In the genomic region with DNA sequence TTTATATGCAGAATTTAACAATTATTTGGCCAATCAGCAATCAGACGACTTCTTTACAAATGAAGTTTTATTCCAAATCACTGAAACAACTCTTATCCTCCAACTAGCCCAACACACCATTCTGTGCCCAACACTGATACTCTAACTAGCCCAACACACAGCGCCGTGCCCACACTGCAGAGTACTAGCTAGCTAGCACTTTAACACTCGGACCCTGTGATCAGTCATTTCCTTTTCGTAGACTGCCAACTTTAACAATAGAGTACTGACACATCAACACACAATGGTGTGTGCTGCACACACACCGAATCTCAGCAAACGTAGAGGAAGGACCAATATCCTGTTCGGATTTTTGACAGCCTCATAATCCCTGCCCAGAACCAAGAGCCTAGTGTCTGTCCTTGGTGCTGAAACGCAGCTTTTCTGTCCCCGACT, we compare ENCODE assay signal across 8 mouse cellular contexts. TPM values are rescaled to one million over a fixed set of nuclear protein-coding genes. Genes with fewer than 3 reads are reported as not detected.
A peak's percentile ranks its signal among the peaks of the same experiment; 100 is the strongest.
DNase-seq lines count a peak whose midpoint lies in the region; ATAC-seq lines count a peak whose summit lies in the region.

No protein-coding gene starts in this region.

- no peaks in the 10 kb centered on the region for H3K9me3 ChIP-seq in embryonic facial prominence, embryonic 15.5 days (replicated peaks)
- no peaks in the 10 kb centered on the region for H3K9me3 ChIP-seq in lung, embryonic 16.5 days (ENCODE audit: control insufficient read depth, low read length)
- H3K9me3 ChIP-seq in stomach, embryonic 16.5 days (replicated peaks; ENCODE audit: control insufficient read depth, low read length), result no peaks in the 10 kb centered on the region

- DNase-seq in gastrocnemius, postnatal 10 days, result peak; percentile 14
- no peak for DNase-seq in gastrocnemius, postnatal 36 days
- DNase-seq in ES-CJ7 (ENCODE audit: low read depth, low spot score), result peak; percentile 73
- peak; percentile 67 for DNase-seq in hindlimb bud, embryonic 11.5 days (ENCODE audit: extremely low spot score, low read depth, low spot score)
- no peak for DNase-seq in thymus, postnatal 4 days

- peaks cover 19% of the 10 kb centered on the region for H3K4me1 ChIP-seq in embryonic facial prominence, embryonic 15.5 days
- peaks cover 11% of the 10 kb centered on the region for H3K4me1 ChIP-seq in lung, embryonic 16.5 days (replicated peaks; ENCODE audit: control insufficient read depth, insufficient read depth, low read length)
- H3K4me1 ChIP-seq in stomach, embryonic 16.5 days (ENCODE audit: control insufficient read depth, insufficient read depth, low read length), result peaks cover 9% of the 10 kb centered on the region; the same call in 1 of the 2 replicates

- peak overlapping the region; percentile 99 for H3K4me2 ChIP-seq in embryonic facial prominence, embryonic 15.5 days (replicated peaks)
- H3K4me2 ChIP-seq in lung, embryonic 16.5 days (ENCODE audit: low read depth, low read length), result peak overlapping the region; percentile 91
- peak overlapping the region; percentile 99 for H3K4me2 ChIP-seq in stomach, embryonic 16.5 days (ENCODE audit: low read depth, low read length)

- 0 out of 2 replicates have a peak, but pooled peaks have one; percentile 27 for ATAC-seq in embryonic facial prominence, embryonic 15.5 days (ENCODE audit: insufficient number of reproducible peaks, low FRiP score, low TSS enrichment, low read depth)
- no peak; the same call in 1 of the 2 replicates for ATAC-seq in lung, embryonic 16.5 days (ENCODE audit: low read depth)
- ATAC-seq in stomach, embryonic 16.5 days (ENCODE audit: insufficient read depth, low FRiP score), result no peak

- no peak overlapping the region for H3K27ac ChIP-seq in embryonic facial prominence, embryonic 15.5 days (replicated peaks)
- no peak overlapping the region for H3K27ac ChIP-seq in lung, embryonic 16.5 days (ENCODE audit: low read length)
- H3K27ac ChIP-seq in stomach, embryonic 16.5 days (ENCODE audit: low read length), result no peak overlapping the region

- WGBS in embryonic facial prominence, embryonic 15.5 days, result 22% methylated on average over 10 of the region's 10 CpGs
- 21% methylated on average over 10 of the region's 10 CpGs for WGBS in lung, embryonic 16.5 days
- 20% methylated on average over 10 of the region's 10 CpGs for WGBS in stomach, embryonic 16.5 days

- no peak overlapping the region for H3K9ac ChIP-seq in embryonic facial prominence, embryonic 15.5 days
- no peak overlapping the region for H3K9ac ChIP-seq in lung, embryonic 16.5 days (ENCODE audit: low read length)
- no peak overlapping the region for H3K9ac ChIP-seq in stomach, embryonic 16.5 days (ENCODE audit: low read length)

- intact Hi-C loops in gastrocnemius, postnatal 36 days (cut with DNase I), result loop anchor here (10.0 kb wide), 1 partner anchor 217 kb away; no protein-coding TSS in a partner anchor

- peak overlapping the region; percentile 68 for H3K4me3 ChIP-seq in embryonic facial prominence, embryonic 15.5 days (replicated peaks)
- H3K4me3 ChIP-seq in lung, embryonic 16.5 days (ENCODE audit: low read length), result peak overlapping the region; percentile 64
- peak overlapping the region; percentile 64 for H3K4me3 ChIP-seq in stomach, embryonic 16.5 days (replicated peaks; ENCODE audit: low read length)

- H3K36me3 ChIP-seq in embryonic facial prominence, embryonic 15.5 days, result no peaks in the 10 kb centered on the region
- H3K36me3 ChIP-seq in lung, embryonic 16.5 days (ENCODE audit: control insufficient read depth, insufficient read depth, low read length), result no peaks in the 10 kb centered on the region
- H3K36me3 ChIP-seq in stomach, embryonic 16.5 days (ENCODE audit: control insufficient read depth, insufficient read depth, low read length), result no peaks in the 10 kb centered on the region

- peaks cover 26% of the 10 kb centered on the region for H3K27me3 ChIP-seq in embryonic facial prominence, embryonic 15.5 days
- peaks cover 27% of the 10 kb centered on the region for H3K27me3 ChIP-seq in lung, embryonic 16.5 days (ENCODE audit: control insufficient read depth, insufficient read depth, low read depth, low read length)
- H3K27me3 ChIP-seq in stomach, embryonic 16.5 days (ENCODE audit: control insufficient read depth, insufficient read depth, low read length), result peaks cover 22% of the 10 kb centered on the region

RNA-seq across cellular contexts. Expression of a gene that starts 57.7 kb away (rescaled TPM):
- total RNA-seq in gastrocnemius, postnatal 10 days (2021), result under 1 TPM; 0.31 to 0.65 TPM
- total RNA-seq in gastrocnemius, postnatal 36 days (2021), result not detected
- 4.0 and 4.5 TPM in 2 replicates for polyA plus RNA-seq in embryonic facial prominence, embryonic 15.5 days (2015; fragmentation: Nextera tagmentation; extraction: Ambion mirVana)
- polyA plus RNA-seq in lung, embryonic 16.5 days (2015; fragmentation: Nextera tagmentation; extraction: Ambion mirVana), result 1.5 and 2.8 TPM in 2 replicates
- polyA plus RNA-seq in stomach, embryonic 16.5 days (2015; fragmentation: Nextera tagmentation; extraction: Ambion mirVana), result 2.8 and 3.2 TPM in 2 replicates

Comparison
In these comparisons a context has a peak if more than half of its experiments do, and no peak if none do; other contexts are left out.
1. DNase-seq: peak in gastrocnemius, postnatal 10 days (single experiment), ES-CJ7 (single experiment) and hindlimb bud, embryonic 11.5 days (single experiment); none in gastrocnemius, postnatal 36 days (0 of 2) and thymus, postnatal 4 days (single experiment).
2. Peak in every context shown above with its lines, with median percentiles within 50 percentile points of each other: H3K4me2 ChIP-seq and H3K4me3 ChIP-seq.